Mouse (Mus musculus): ENCODE results near the gene D7Ertd443e. TPM values are rescaled to one million over a fixed set of nuclear protein-coding genes. Genes with fewer than 3 reads are reported as not detected.
A peak's percentile ranks its signal among the peaks of the same experiment; 100 is the strongest.

The D7Ertd443e gene
- total RNA-seq (2021), result 1 to 10 TPM; 5.2 to 5.5 TPM
- long read RNA-seq, experiment 1, result 0 reads
- long read RNA-seq, experiment 2, partial matches to known transcripts, result 0 of 1 reads
- long read RNA-seq, experiment 2, other reads (novel, unspliced or antisense), result 1 of 1 reads

- no peak for DNase-seq (ENCODE audit: low spot score in 2 of 2)
These were observed at the start of gene D7Ertd443e for GRCm38 (mm10) chr7:134385561-134385960. Gene D7Ertd443e (minus strand): TSS chr7:134385661.

DNA sequence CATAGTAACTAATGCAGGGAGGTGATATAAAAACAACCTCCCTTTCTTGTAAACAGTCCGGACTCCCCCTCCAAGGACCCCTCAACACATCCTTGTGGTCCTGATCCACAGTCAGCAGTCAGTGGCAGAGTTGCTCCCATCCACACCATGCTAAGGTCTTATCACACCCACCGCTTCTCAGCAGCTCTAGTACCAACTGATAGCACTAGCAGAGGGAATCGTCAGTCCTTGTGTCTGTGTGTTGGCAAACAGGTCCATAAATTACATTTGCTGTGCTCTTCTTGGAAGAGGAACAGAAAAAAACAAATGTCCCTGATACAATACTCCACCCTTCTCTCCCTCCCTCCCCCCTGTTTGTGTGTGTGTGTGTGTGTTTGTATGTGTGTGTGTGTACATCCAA is 46.2 kb upstream of the D7Ertd443e start:
- no peak for DNase-seq (ENCODE audit: low spot score in 2 of 2)

DNA sequence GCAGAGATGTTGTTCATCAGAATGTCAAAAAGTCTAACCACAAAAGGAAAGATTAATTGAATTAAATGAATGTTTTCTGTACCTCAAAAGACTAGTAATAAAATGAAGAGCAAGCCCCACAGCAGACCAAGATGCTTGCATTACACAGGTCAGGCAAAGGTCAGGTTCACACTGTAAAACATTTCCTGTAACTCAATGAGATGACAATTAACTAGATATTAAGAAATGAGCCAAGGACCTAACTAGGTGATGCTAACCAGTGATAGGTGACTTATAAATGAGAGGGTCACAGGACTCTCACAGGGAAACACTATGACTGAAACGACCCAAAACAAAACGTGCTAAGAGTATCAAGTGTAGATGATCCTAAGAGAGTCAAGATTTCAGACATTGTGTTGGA is 43.2 kb upstream of the D7Ertd443e start:
- DNase-seq (ENCODE audit: low spot score in 2 of 2), result no peak

DNA sequence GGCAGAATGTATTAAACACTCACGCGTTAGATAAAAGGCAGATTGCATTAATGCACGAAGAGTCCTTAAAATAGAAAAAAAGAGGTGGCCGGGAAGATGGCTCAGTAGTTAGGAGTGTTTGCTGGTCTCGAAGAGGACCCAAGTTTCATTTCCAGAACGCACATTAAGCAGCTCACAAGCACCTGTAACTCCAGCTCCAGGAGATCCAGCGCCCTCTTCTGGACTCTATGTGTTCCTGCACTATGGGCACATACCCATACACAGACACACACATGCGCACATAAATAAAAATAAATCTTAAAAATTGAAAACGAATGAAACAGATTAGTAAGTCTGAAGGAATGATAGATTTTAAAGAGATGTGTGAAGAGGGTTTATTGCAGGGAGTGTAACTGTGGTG is 29.6 kb upstream of the D7Ertd443e start:
- DNase-seq (ENCODE audit: low spot score in 2 of 2), result no peak

- peak in 1 of 2 experiments; percentile 5 for DNase-seq (ENCODE audit: low spot score in 2 of 2)
These were observed 28.7 kb upstream of the D7Ertd443e start for GRCm38 (mm10) chr7:134414005-134414690.

DNA sequence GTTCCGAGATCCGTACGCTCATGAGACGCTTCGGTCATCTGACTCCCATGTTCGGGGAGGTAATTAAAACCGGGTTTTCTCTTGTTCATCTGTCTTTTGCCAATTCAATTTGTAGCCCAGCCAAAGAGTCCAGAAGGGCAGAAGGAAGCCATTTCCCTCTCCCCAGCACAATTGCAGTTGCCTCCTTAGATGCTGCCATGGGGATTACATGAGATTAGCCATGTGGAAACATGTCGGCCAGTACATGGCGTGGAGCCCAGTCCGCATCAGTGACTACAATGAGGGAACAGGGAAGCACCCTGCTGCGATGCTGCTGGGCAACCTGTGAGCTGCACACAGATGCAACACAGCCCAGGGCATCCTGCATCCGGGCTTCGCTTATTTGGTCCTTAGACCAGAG is 23.2 kb upstream of the D7Ertd443e start:
- DNase-seq (ENCODE audit: low spot score in 2 of 2), result no peak

GRCm38 (mm10) chr7:134400746-134401145 is 15.3 kb upstream of the D7Ertd443e start:
- DNase-seq (ENCODE audit: low spot score in 2 of 2), result no peak

DNA sequence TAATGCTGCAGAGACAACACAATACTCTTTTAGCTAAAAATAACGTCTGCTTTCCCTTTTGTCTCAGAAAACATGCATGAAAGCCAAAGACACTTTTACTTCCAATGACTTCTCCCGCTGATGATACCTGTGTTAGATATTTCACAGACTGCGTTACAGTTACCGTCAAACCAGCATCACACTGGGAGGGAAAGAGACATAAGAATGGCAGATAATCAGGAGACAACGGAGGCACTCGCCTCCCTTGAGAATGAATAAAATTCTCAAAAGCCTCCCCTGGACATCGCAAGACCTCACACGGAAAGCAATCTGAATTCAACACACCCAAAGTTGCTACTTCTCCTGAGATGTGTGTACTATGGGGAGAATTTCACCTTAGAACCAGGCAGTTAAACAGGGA is 11.3 kb upstream of the D7Ertd443e start:
- no peak for DNase-seq (ENCODE audit: low spot score in 2 of 2)

DNA sequence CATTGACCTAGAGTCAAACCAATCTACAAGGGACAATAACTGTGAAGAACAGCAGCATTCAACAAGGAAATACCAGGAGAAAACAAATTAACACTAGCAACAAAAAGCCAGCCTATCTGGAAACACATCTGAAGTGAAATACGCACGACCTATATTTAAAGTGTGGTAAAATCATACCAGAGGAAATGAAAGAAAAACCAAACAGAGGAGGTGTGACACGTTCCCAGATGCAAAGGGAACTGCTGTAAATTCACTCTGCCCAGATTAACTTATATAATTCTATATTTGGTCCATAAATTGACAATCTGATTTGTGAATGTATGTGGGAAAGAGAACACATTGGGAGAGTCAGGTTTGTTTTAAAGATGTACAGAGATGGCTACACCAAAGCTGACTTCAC is 2.7 kb downstream of the D7Ertd443e start:
- DNase-seq (ENCODE audit: low spot score in 2 of 2), result no peak

DNA sequence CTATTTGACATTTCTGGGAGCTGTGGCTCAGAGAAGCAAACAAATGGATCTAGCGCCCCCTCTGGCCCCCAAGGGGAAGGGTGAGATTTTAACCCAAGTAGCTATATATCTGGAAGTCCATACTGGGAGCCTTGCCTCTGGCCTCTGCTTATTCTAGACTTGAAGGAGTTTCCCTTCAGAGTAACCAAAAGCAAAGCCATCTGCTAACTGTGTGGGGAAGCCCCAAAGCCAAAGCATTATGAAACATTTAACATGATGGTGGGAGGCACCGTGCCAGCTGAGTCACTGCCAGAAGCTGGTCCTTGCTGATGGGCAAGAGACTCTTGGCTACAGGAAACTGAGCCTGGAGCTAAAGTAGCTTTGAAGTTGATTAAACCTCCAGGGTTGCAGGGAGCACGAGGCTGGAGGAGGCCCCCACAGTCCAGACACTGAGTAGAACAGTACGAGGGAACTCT is 4.0 kb downstream of the D7Ertd443e start:
- DNase-seq (ENCODE audit: low spot score in 2 of 2), result peak; percentile 84 to 86

DNA sequence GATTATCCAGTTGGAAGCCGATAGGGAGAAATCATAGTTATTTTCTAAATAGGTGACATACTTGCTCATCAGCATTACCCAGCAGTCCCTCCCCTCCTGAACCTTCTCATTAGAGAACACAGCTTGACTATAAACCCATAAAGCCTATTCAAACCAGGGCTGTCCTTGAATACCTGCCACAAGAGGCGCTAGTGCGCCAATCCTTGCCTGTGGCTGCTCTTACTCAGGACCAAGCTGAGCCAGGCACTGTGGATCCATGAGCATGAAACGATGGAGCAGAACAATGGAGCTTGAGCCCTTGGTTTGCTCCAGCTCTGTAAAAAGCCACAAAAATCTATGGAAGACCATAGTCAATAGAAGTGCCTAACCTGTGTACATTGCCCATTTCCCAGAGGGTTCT is 7.2 kb downstream of the D7Ertd443e start:
- DNase-seq (ENCODE audit: low spot score in 2 of 2), result peak; percentile 49 to 59

- no peak for DNase-seq (ENCODE audit: low spot score in 2 of 2)
These were observed 8.7 kb downstream of the D7Ertd443e start for GRCm38 (mm10) chr7:134376786-134377185.

- DNase-seq (ENCODE audit: low spot score in 2 of 2), result no peak
These were observed 13.2 kb downstream of the D7Ertd443e start for GRCm38 (mm10) chr7:134372276-134372675.

GRCm38 (mm10) chr7:134369241-134369640 is 16.2 kb downstream of the D7Ertd443e start:
- DNase-seq (ENCODE audit: low spot score in 2 of 2), result no peak

GRCm38 (mm10) chr7:134362257-134362870 is 23.1 kb downstream of the D7Ertd443e start:
- DNase-seq (ENCODE audit: low spot score in 2 of 2), result no peak

DNA sequence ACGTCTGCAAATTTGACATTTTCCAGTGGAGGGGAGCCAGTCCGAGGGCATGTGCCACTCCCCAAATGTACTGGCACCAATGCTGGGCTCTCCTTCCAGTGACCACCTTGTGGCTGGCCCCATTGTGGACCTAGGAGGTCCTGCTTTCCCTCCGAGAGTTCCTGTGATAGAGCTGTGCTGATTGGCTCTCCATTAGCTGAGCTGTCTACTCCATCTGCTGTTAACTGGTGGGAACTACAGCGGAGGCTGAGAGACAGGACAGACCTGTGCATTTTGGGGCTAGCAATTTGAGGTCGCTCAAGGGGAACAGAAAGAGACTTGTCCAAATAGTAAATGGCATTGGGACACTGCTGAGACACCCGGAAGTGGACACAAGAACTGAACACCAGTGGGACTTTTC is 36.6 kb downstream of the D7Ertd443e start:
- DNase-seq (ENCODE audit: low spot score in 2 of 2), result peak; percentile 61 to 65

- no peak for DNase-seq (ENCODE audit: low spot score in 2 of 2)
These were observed 43.3 kb downstream of the D7Ertd443e start for GRCm38 (mm10) chr7:134342202-134342601.

DNA sequence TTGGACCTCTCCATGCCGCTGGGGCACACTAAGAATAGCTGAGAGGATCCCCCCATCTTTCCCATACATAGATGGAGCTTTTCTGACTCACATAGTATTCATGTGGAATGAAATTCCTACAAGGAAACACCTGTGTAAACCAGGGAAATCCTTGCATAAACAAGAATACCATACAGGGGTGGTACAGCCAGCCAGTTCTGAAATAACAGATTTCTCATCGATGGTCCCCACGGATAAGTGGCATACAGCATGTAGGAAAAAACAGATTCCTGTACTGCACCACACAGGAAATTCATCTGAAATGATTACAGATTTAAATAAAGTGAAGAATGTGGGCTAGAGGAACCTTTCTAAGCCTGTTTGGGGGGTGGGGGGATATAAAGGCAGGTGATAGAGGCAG is 49.5 kb downstream of the D7Ertd443e start:
- DNase-seq (ENCODE audit: low spot score in 2 of 2), result no peak

DNA sequence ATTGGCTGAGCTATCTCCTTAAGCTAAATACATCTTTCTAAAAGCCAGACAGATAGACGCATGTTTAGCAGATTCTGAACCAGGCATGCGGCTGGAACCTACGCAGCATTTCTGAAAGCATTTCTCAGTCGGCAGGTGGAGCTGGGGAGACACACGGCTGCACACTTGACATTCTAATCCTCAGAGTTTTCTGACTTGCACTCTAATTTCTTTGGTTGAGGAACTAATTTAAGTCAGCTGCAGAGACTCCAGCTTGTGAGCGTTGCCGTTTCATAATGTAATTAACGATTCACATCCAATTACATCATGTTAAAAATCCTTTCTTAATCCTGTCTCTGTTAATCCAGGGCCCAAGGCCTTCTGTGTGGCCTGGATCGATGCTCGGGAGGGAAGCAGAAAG is 64.5 kb downstream of the D7Ertd443e start:
- peak; percentile 18 to 31 for DNase-seq (ENCODE audit: low spot score in 2 of 2)

- DNase-seq (ENCODE audit: low spot score in 2 of 2), result no peak
These were observed 83.4 kb downstream of the D7Ertd443e start for GRCm38 (mm10) chr7:134302084-134302483.

GRCm38 (mm10) chr7:134301285-134301684 is 84.2 kb downstream of the D7Ertd443e start:
- no peak for DNase-seq (ENCODE audit: low spot score in 2 of 2)

DNA sequence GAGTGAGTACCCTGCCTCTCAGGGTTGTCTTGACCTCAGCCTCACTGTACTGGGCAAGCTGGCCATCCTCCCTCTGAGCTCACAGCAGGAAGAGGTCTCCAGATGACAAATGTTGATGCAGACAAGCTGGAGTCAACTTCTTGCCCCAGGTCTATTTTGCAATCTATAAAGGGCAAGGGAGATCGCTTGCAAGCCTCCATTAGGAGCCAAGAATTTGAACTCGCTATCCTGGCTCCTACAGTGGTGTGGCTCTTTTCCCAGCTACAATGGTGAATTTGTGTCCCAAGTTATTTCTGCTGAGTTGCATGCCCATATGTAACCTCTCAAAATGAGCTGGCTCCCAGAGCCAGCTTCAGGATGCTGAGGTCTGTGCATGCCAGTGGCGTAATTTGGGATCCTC is 92.7 kb downstream of the D7Ertd443e start:
- no peak for DNase-seq (ENCODE audit: low spot score in 2 of 2)

All from left cerebral cortex, adult 18-20 months (tissue).